Mouse (Mus musculus) Patski (cell line): ENCODE results near the gene Ltbr. TPM values are rescaled to one million over a fixed set of nuclear protein-coding genes. Genes with fewer than 3 reads are reported as not detected.
A peak's percentile ranks its signal among the peaks of the same experiment; 100 is the strongest.
"Not testable (repeated sequence)": the region's sequence is repeated elsewhere in the genome, so short reads cannot be mapped to it uniquely, and the experiment has no call there.

Experiments used
- ATAC-seq: fragments of 100-300 bp; one replicate; pipeline ENCODE4 v1.8.0; 2021
- CTCF ChIA-PET: fragments of 350-600 bp; sonication (Branson Sonifier 250); formaldehyde crosslinking; loops from one replicate; lab custom pipeline; 2022; ENCODE audit warnings: inconsistent platforms; lab: Charles Lee
- POLR2A ChIA-PET: fragments of 350-600 bp; sonication (Branson Sonifier 250); formaldehyde crosslinking; loops from one replicate; lab custom pipeline; 2022; ENCODE audit warnings: antibody characterized with exemption, inconsistent platforms; lab: Charles Lee
- DNase-seq: peaks from one replicate; pipeline ENCODE4 v3.0.0-alpha.2; 2011; ENCODE audit warnings: low read depth, low spot score
- H3K27me3 ChIP-seq: fragments of 371-371 bp; one replicate; pipeline ENCODE4 v1.5.1; 2021
- CTCF ChIP-seq: fragments of 100-300 bp; IDR thresholded peaks from one replicate; pipeline ENCODE4 v1.5.1; 2021
- in situ Hi-C: fragments of 300-500 bp; cut with MboI; formaldehyde crosslinking; loops from 3 replicates; pipeline ENCODE4 v1.11.1; 2018; ENCODE audit warnings: low pct_unique_long_range_greater_than_20kb, mixed read lengths
- polyA plus RNA-seq: library from polyadenylated mRNA; unstranded; gene quantifications from one replicate; pipeline ENCODE4 v1.2.3, GENCODE M21; 2021

Ltbr gene
- polyA plus RNA-seq, 1 experiment from 2014 or later = 164 TPM

DNA sequence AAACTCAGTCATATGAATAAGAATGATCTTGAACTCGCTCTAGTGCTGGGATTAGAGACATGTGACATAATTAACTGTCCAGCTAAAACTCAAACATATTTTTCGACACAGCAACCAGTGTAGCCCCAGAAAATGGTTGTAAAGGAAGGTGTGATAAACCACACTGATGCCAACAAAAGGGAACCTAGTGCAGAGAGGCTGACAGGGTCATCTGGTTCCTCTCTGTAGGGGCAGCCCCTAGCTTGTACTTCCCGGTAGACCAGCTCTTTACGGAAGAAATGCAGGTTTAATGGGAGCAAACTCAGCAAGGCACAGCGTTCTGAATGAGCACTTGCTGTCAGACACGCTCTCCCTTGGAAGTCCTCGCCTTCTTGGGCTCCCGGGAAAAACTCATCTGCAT, 34.0 kb downstream of the Ltbr start:
- DNase-seq (no peak), ATAC-seq (no peak)
- no peak for TF ChIP-seq CTCF
- in situ Hi-C loops = loop anchor here (5.0 to 10.0 kb wide), 3 partner anchors 78 to 323 kb away; no protein-coding TSS in a partner anchor
- ChIA-PET POLR2A (no interaction called here), CTCF (interaction anchor here (0.7 to 1.0 kb wide), 3 partner anchors 9 to 86 kb away, joined by 3 read pairs; no protein-coding TSS in a partner anchor)
- H3K27me3 ChIP-seq = no peaks in the 10 kb centered on the region

DNA sequence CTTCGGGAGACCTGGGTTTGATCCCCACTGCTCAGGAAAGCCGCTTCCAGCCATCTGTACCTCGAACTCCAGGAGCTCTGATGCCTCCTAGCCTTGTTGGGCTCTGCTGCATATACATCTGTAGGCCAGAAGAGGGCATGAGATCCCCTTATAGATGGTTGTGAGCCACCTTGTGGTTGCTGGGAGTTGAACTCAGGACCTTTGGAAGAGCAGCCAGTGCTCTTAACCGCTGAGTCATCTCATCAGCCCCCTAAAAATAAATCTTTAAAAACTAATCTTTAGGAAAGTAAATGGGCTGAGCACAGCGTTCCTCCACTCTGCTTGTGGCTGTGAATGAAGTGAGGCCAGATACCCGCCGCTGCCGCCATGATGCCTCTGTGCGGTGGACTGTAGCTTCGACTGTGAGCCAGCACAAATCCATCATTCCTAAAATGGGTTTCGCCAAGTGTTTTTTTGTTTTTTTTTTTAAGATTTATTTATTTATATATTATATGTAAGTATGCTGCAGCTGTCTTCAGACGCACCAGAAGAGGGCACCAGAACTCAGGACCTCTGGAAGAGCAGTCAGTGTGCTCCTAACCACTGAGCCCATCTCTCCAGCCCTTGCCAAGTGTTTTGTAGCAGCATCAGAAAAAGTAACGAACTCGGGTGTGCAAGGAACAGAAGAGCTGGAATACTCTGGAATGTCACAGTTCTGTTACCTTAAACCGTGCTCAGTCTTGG, 38.7 kb downstream of the Ltbr start:
- no peaks in the 10 kb centered on the region for H3K27me3 ChIP-seq
- in situ Hi-C loops = loop anchor here (5.0 to 10.0 kb wide), 4 partner anchors 58 to 327 kb away; partner anchors contain the start of gene Vamp1
- ATAC-seq (peak; percentile 41), DNase-seq (no peak)
- POLR2A ChIA-PET = interaction anchor here (0.7 to 1.1 kb wide), 2 partner anchors 61 to 92 kb away, joined by 3 to 4 read pairs; no protein-coding TSS in a partner anchor
- TF ChIP-seq CTCF = peak; percentile 79
- CTCF ChIA-PET = interaction anchor here (0.7 to 4.2 kb wide), 31 partner anchors 10 to 332 kb away, joined by 3 to 32 read pairs (median 4); partner anchors contain the start of genes Plekhg6, Tuba3a and Vamp1

DNA sequence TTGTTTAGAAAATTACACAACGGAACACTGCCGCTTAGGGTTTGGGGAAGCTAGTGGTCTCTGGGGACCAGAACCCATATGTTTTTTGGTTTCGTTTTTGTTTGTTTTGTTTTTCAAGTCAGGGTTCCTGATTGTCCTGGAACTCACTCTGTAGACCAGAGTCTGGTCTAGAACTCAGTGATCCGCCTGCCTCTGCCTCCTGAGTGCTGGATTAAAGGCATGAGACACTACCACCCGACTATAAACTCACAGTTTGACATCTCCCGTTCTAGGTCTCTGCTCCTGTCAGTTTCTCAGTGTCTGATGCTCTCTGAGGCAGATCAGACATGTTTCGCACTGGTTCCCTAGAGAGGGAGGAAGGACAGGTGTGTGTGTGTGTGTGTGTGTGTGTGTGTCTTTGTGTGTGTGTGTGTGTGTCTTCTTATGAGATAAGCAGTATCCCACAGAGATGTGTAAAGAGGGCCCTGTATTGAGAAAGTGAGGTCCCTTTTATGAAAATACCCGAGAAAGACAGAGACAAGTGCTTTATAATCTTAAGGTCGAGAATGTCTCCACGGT, 41.4 kb downstream of the Ltbr start:
- ChIA-PET POLR2A (interaction anchor here (0.6 to 1.2 kb wide), 3 partner anchors 108 to 142 kb away, joined by 3 to 4 read pairs (median 3); no protein-coding TSS in a partner anchor), CTCF (interaction anchor here (0.8 to 4.2 kb wide), 14 partner anchors 10 to 142 kb away, joined by 3 to 32 read pairs (median 5); partner anchors contain the start of genes Tapbpl and Vamp1)
- DNase-seq (no peak), ATAC-seq (no peak)
- TF ChIP-seq CTCF = no peak
- in situ Hi-C loops = loop anchor here (5.0 to 10.0 kb wide), 3 partner anchors 55 to 142 kb away; partner anchors contain the start of gene Vamp1
- no peaks in the 10 kb centered on the region for H3K27me3 ChIP-seq

DNA sequence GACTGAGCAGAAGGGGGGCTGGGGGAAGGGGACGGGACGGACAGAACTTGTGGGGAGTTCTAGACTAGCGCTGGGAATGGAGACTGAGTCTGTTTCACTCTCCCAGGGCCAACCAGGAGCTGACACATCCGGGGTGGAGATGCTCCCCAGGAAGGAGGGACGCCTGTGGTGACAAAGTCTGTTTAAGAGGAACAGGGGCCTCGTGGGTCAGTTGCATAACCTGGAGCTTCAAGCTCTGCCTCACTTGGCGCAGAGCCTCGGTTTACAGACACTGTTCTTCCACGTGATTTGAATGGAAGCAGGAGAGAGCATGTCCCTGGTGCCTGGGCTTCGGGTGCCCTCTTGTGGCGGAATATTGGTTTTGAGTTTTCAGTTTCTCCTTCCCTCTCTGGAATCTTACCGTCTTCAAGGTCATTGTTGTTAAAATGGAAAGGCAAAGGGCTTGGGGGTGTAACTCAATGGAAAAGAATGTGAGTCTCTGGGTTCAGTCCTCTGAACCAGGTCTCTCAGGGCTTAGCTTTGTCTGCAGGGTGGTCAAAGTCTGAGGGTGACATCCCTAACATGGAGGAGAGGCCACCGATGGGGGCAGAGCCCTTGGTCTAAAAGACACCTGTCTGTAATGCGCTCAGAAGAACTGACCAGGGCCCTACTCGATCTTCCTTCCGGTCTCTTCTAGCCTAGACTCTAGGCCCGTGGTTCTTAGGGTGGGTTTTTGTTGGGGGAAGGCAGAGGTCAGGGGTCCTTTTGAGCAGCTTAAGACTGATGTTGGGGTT, 42.0 kb downstream of the Ltbr start:
- peak; percentile 87 for ATAC-seq
- peak; percentile 83 for DNase-seq
- peak; percentile 94 for TF ChIP-seq CTCF
- POLR2A ChIA-PET = interaction anchor here (0.6 to 1.2 kb wide), 4 partner anchors 101 to 143 kb away, joined by 3 to 5 read pairs (median 4); no protein-coding TSS in a partner anchor
- in situ Hi-C loops = loop anchor here (5.0 to 10.0 kb wide), 3 partner anchors 54 to 143 kb away; partner anchors contain the start of gene Vamp1
- H3K27me3 ChIP-seq = no peaks in the 10 kb centered on the region
- CTCF ChIA-PET = interaction anchor here (0.7 to 2.2 kb wide), 19 partner anchors 10 to 143 kb away, joined by 3 to 17 read pairs (median 3); partner anchors contain the start of genes Tapbpl and Vamp1

DNA sequence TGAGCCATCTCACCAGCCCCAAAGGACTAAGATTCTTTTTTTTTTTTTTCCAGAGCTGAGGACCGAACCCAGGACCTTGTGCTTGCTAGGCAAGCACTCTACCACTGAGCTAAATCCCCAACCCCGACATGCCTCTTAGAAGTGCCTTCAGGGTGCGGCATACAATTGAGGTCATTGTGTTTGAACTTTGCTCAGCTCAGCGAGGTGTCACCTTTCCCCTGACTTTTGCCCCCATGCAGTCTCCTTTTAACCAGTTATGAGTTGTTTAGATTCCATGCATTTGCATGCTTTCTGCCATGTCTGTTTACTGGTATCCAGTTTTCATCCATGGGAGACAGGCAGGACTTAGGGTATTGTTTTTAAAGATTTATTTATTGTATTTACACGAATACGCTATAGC, 44.9 kb downstream of the Ltbr start:
- H3K27me3 ChIP-seq = no peaks in the 10 kb centered on the region
- ATAC-seq (no peak), DNase-seq (no peak)
- in situ Hi-C loops = no loop called here
- TF ChIP-seq CTCF = no peak
- CTCF ChIA-PET = interaction anchor here (1.4 to 1.8 kb wide), 2 partner anchors 50 to 95 kb away, joined by 3 to 13 read pairs; no protein-coding TSS in a partner anchor
- POLR2A ChIA-PET = no interaction called here

DNA sequence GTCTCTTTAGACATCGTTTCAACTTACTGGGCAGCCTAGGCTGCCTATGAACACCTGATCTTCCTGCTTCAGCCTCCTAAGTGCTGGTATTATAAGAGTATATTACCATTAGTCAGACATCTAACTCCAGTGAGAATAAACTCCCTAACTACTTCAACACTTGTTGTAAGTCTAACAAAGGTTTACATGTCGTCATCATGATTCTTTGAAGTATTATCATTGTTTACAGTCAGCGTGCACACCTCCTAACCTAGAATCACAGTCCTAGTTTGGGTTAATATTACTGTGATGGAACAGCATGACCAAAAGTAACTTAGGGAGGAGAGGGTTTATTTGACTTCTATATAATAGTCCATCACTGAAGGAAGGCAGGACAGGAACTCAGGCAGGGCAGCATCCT, 46.2 kb downstream of the Ltbr start:
- DNase-seq = no peak
- ChIA-PET POLR2A (no interaction called here), CTCF (interaction anchor here (1.0 to 2.3 kb wide), 3 partner anchors 37 to 112 kb away, joined by 3 to 8 read pairs (median 3); no protein-coding TSS in a partner anchor)
- no peak for TF ChIP-seq CTCF
- ATAC-seq = no peak
- in situ Hi-C loops = no loop called here
- H3K27me3 ChIP-seq = no peaks in the 10 kb centered on the region

DNA sequence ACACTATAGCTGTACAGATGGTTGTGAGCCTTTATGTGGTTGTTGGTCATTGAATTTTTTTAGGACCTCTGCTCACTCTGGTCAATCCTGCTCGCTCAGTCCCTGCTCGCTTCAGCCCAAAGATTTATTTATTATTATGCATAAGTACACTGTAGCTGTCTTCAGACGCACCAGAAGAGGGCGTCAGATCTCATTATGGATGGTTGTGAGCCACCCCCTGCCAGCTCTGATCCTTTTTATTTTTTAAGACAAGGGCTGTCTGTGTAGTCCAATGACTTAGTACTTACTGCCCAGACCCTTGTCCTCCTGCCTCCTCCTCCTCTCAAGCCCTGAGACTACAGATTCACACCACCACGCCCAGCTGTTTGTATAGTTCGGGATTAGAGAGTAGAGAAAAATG, 47.1 kb downstream of the Ltbr start:
- POLR2A ChIA-PET, in situ Hi-C loops, ATAC-seq, DNase-seq, H3K27me3 ChIP-seq: not testable (repeated sequence)
- CTCF ChIA-PET = interaction anchor here (1.1 to 2.3 kb wide), 6 partner anchors 10 to 124 kb away, joined by 3 to 8 read pairs (median 3); no protein-coding TSS in a partner anchor

DNA sequence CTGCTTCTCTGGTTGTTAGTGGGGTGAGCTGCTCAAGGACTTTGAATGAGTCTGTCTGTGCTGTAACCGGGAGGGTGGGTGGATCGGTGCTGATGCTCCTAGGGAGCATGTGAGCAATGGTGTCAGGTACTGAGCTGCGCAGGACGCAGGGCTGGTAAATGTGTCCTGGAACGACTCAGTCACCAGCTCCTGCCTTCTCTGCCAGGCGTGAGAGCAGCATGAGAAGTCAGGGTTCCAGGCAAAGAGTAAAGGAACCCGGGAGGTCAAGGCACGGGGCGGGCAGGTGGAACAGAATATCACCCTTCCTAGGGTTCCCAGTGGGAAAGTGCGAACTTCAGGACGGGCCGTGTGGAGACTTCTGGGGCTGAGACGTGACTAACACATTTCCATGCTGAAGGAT, 47.6 kb downstream of the Ltbr start:
- ChIA-PET CTCF (interaction anchor here (1.1 to 1.7 kb wide), 6 partner anchors 10 to 124 kb away, joined by 3 to 7 read pairs (median 3); no protein-coding TSS in a partner anchor), POLR2A (no interaction called here)
- DNase-seq (no peak), ATAC-seq (no peak)
- in situ Hi-C loops = no loop called here
- no peak for TF ChIP-seq CTCF
- no peaks in the 10 kb centered on the region for H3K27me3 ChIP-seq

DNA sequence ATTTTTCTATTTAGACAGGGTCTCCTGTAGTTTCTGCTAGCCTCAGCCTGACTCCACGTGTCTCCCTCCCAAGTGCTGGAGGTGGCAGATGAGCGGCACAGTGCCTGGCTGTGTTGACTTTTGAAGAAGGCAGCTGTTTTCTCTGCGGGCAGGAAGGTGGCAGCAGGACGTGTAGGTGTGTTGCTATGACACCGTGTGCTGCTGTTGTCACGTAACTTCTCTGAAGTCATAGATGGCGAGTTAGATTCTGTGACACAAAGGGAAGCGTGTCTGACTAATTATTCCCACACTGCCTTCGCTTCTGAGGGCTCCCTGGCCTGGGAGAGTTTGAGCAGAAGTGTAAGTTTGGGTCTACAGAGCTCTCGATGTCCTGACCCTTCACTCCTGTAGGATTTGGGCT, 48.4 kb downstream of the Ltbr start:
- DNase-seq = no peak
- no peak for TF ChIP-seq CTCF
- no peak for ATAC-seq
- ChIA-PET CTCF (interaction anchor here (1.1 to 1.7 kb wide), 4 partner anchors 9 to 123 kb away, joined by 3 to 7 read pairs (median 4); no protein-coding TSS in a partner anchor), POLR2A (no interaction called here)
- no peaks in the 10 kb centered on the region for H3K27me3 ChIP-seq
- in situ Hi-C loops = no loop called here
